Mouse (Mus musculus): Measurements from ENCODE around the gene Nbr1.

DNA sequence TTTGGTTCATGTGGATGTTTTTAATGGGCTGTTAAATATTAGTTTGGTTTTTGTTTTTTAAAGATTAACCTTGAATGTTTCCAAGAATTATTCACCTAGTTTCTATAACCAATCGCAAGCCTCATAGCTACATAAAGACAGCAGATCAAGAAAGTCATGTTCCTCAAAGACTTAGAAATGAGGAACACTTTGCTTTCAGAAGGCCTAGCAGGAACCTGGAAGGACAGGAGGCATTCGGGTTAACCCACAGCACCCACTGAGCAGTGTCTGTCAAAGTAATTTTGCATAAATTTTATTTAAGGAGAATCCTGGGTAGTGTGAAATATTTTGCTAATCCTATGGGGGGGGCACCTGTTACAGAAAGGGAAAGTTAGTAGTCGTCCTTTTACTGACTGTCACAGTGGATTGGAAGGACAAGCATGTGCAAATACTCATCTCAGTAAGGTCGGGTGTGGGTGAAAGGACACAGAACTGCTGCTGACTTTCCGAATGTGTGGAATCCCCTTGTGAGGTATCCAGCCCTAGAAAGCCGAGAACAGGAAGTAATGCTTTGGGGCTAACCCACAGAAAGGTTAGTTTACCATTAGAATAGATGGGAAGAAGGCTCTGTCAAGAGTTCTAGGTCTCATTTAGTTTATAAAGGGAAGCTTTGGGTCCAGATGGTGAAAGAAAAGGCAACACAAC lies 29.3 kb downstream of the Nbr1 start:
- TF ChIP-seq POLR2A (IDR thresholded peaks at IDR 0.05; ENCODE audit: control insufficient read depth in 1 of 2, insufficient read depth in 1 of 2, low read depth in 1 of 2, low read length in 2 of 2, poor library complexity in 1 of 2) (no peak), CHD2 (IDR thresholded peaks at IDR 0.05; ENCODE audit: low read length) (no peak), KAT2A (conservative IDR thresholded peaks at IDR 0.05; ENCODE audit: low read depth, low read length) (no peak), CTCF (IDR thresholded peaks at IDR 0.05 in 2 of 3, conservative IDR thresholded peaks at IDR 0.05 in 1 of 3; ENCODE audit: control insufficient read depth in 1 of 3, insufficient read depth in 1 of 3, low read depth in 2 of 3, low read length in 3 of 3, poor library complexity in 1 of 3, severe bottlenecking in 1 of 3) (no peak), HCFC1 (IDR thresholded peaks at IDR 0.05; ENCODE audit: low read depth, low read length) (no peak), NELFE (IDR thresholded peaks at IDR 0.05; ENCODE audit: low read depth, low read length) (no peak), TCF12 (IDR thresholded peaks at IDR 0.05; ENCODE audit: low read depth, low read length) (no peak), SMC3 (IDR thresholded peaks at IDR 0.05; ENCODE audit: low read depth, low read length) (no peak), MXI1 (IDR thresholded peaks at IDR 0.05; ENCODE audit: low read depth, low read length) (no peak), RAD21 (IDR thresholded peaks at IDR 0.05; ENCODE audit: low read depth, low read length) (no peak), EP300 (IDR thresholded peaks at IDR 0.05; ENCODE audit: low read depth in 1 of 2, low read length in 2 of 2) (no peak), ZC3H11A (IDR thresholded peaks at IDR 0.05; ENCODE audit: low read depth, low read length) (no peak), JUND (IDR thresholded peaks at IDR 0.05; ENCODE audit: low read depth, low read length) (no peak)
